8 mouse cellular contexts compared by ENCODE assay signal in the genomic region with DNA sequence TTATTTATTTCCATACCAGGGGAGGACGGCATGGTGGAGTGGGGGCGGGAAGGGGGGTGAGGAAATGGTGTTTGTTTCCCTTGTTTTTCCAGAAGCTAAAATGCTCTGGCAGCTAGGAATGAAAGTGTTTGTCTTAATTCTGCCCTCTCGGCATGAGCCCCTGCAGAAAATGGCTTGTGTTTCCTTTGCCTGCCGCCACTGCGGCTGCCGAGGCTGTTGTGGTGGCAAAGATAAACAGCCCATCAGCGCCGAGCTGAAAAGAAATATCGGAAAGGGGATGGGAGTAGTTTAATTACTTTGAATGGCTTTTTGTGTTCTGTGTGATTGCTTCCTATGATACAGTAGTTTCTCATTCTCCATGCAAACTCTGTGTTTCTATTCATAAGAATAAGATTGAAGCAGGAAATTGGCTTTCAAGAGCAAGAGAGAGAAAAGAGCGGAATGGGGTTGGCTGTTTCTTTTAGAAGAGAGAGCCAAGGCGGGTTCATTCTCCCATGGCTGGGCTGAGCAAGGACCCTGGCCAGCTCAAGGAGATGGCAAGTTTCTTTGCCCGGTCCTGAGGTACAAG.
DNase-seq lines count a peak whose midpoint lies in the region; ATAC-seq and TF ChIP-seq lines count a peak whose summit lies in the region.

No protein-coding gene starts in this region.

- no peak overlapping the region for H3K9ac ChIP-seq in embryonic facial prominence, embryonic 15.5 days
- peak overlapping the region; percentile 53 for H3K9ac ChIP-seq in intestine, embryonic 16.5 days (ENCODE audit: low read depth, low read length)
- H3K9ac ChIP-seq in liver, postnatal 0 days (replicated peaks): no peak overlapping the region
- H3K9ac ChIP-seq in stomach, embryonic 14.5 days (replicated peaks; ENCODE audit: low read depth, low read length): 0 out of 2 replicates have a peak overlapping the region, but pooled peaks have one; percentile 25

- H3K9me3 ChIP-seq in embryonic facial prominence, embryonic 15.5 days (replicated peaks): no peaks in the 10 kb centered on the region
- no peaks in the 10 kb centered on the region for H3K9me3 ChIP-seq in intestine, embryonic 16.5 days (ENCODE audit: control insufficient read depth, low read length)
- no peaks in the 10 kb centered on the region for H3K9me3 ChIP-seq in liver, postnatal 0 days (ENCODE audit: low read length)
- no peaks in the 10 kb centered on the region for H3K9me3 ChIP-seq in stomach, embryonic 14.5 days (ENCODE audit: control insufficient read depth, low read depth, low read length)

- H3K4me3 ChIP-seq in lung, adult 2 months (replicated peaks; ENCODE audit: extremely low read depth, low read depth, low read length): peak overlapping the region; percentile 36
- peak overlapping the region; percentile 42 for H3K4me3 ChIP-seq in embryonic facial prominence, embryonic 15.5 days (replicated peaks)
- peak overlapping the region; percentile 46 for H3K4me3 ChIP-seq in intestine, embryonic 16.5 days (ENCODE audit: low read length)
- H3K4me3 ChIP-seq in liver, postnatal 0 days (ENCODE audit: low read depth, low read length): peak overlapping the region; percentile 27
- peak overlapping the region; percentile 35 for H3K4me3 ChIP-seq in stomach, embryonic 14.5 days (ENCODE audit: low read depth, low read length)

- H3K4me1 ChIP-seq in lung, adult 2 months (ENCODE audit: control insufficient read depth, insufficient read depth, low read length): no peaks in the 10 kb centered on the region
- H3K4me1 ChIP-seq in embryonic facial prominence, embryonic 15.5 days: peaks cover 12% of the 10 kb centered on the region
- peaks cover 3% of the 10 kb centered on the region; the same call in 1 of the 2 replicates for H3K4me1 ChIP-seq in intestine, embryonic 16.5 days (ENCODE audit: control insufficient read depth, insufficient read depth, low read length)
- H3K4me1 ChIP-seq in liver, postnatal 0 days (ENCODE audit: insufficient read depth): no peaks in the 10 kb centered on the region
- H3K4me1 ChIP-seq in stomach, embryonic 14.5 days (ENCODE audit: control insufficient read depth, insufficient read depth, low read length): peaks cover 5% of the 10 kb centered on the region

- TF ChIP-seq POLR2A in lung, adult 2 months (IDR thresholded peaks at IDR 0.05; ENCODE audit: borderline replicate concordance, extremely low read depth, low read depth, low read length): no peak

- 7% methylated on average over 12 of the region's 12 CpGs for WGBS in lung, adult 2 months
- 10% methylated on average over 12 of the region's 12 CpGs for WGBS in embryonic facial prominence, embryonic 15.5 days
- 7% methylated on average over 12 of the region's 12 CpGs for WGBS in intestine, embryonic 16.5 days
- 7% methylated on average over 12 of the region's 12 CpGs for WGBS in liver, postnatal 0 days (ENCODE audit: insufficient replicate concordance)
- WGBS in stomach, embryonic 14.5 days: 7% methylated on average over 12 of the region's 12 CpGs

- TF ChIP-seq EP300 in liver, postnatal 0 days (IDR thresholded peaks at IDR 0.05; ENCODE audit: low read depth): no peak

- 0 out of 2 replicates have a peak, but pooled peaks have one; percentile 11 for ATAC-seq in embryonic facial prominence, embryonic 15.5 days (ENCODE audit: insufficient number of reproducible peaks, low FRiP score, low TSS enrichment, low read depth)
- ATAC-seq in intestine, embryonic 16.5 days: peak; percentile 33; the same call in 1 of the 2 replicates
- no peak for ATAC-seq in liver, postnatal 0 days
- ATAC-seq in stomach, embryonic 14.5 days (ENCODE audit: insufficient number of reproducible peaks, insufficient read depth, low FRiP score, low read depth): peak; percentile 24; the same call in 1 of the 2 replicates

- H3K27me3 ChIP-seq in embryonic facial prominence, embryonic 15.5 days: no peaks in the 10 kb centered on the region
- H3K27me3 ChIP-seq in intestine, embryonic 16.5 days (replicated peaks; ENCODE audit: control insufficient read depth, insufficient read depth, low read length): no peaks in the 10 kb centered on the region
- H3K27me3 ChIP-seq in liver, postnatal 0 days (ENCODE audit: insufficient read depth, low read length): no peaks in the 10 kb centered on the region
- no peaks in the 10 kb centered on the region for H3K27me3 ChIP-seq in stomach, embryonic 14.5 days (ENCODE audit: control insufficient read depth, insufficient read depth, low read length)

- no peak for DNase-seq in lung, adult 2 months
- no peak for DNase-seq in lung, postnatal 14 days
- no peak for DNase-seq in liver, postnatal 0 days
- DNase-seq in urinary bladder, adult 2 months (ENCODE audit: low spot score): no peak
- no peak for DNase-seq in spleen, adult 12 weeks (ENCODE audit: low spot score)

- H3K36me3 ChIP-seq in embryonic facial prominence, embryonic 15.5 days: no peaks in the 10 kb centered on the region
- H3K36me3 ChIP-seq in intestine, embryonic 16.5 days (ENCODE audit: control insufficient read depth, insufficient read depth, low read length): no peaks in the 10 kb centered on the region
- no peaks in the 10 kb centered on the region for H3K36me3 ChIP-seq in liver, postnatal 0 days (replicated peaks; ENCODE audit: insufficient read depth, low read length)
- H3K36me3 ChIP-seq in stomach, embryonic 14.5 days (ENCODE audit: control insufficient read depth, insufficient read depth, low read length): no peaks in the 10 kb centered on the region

- peak overlapping the region; percentile 63; the same call in 1 of the 2 replicates for H3K27ac ChIP-seq in embryonic facial prominence, embryonic 15.5 days (replicated peaks)
- no peak overlapping the region for H3K27ac ChIP-seq in intestine, embryonic 16.5 days (ENCODE audit: low read length)
- no peak overlapping the region for H3K27ac ChIP-seq in liver, postnatal 0 days (ENCODE audit: low read depth)
- no peak overlapping the region for H3K27ac ChIP-seq in stomach, embryonic 14.5 days (ENCODE audit: low read length)

- peak overlapping the region; percentile 73 for H3K4me2 ChIP-seq in embryonic facial prominence, embryonic 15.5 days (replicated peaks)
- peak overlapping the region; percentile 79 for H3K4me2 ChIP-seq in intestine, embryonic 16.5 days (ENCODE audit: low read depth, low read length)
- H3K4me2 ChIP-seq in liver, postnatal 0 days (ENCODE audit: low read depth, low read length): peak overlapping the region; percentile 61
- H3K4me2 ChIP-seq in stomach, embryonic 14.5 days (replicated peaks; ENCODE audit: low read depth, low read length): peak overlapping the region; percentile 89

- TF ChIP-seq CTCF in lung, adult 2 months (IDR thresholded peaks at IDR 0.05; ENCODE audit: insufficient read depth, low read length): no peak
- no peak for TF ChIP-seq CTCF in liver, postnatal 0 days (IDR thresholded peaks at IDR 0.05; ENCODE audit: low read depth)

Comparison
In these comparisons a context has a peak if more than half of its experiments do, and no peak if none do; other contexts are left out.
1. H3K9ac ChIP-seq: peak in intestine, embryonic 16.5 days (single experiment) and stomach, embryonic 14.5 days (single experiment); none in embryonic facial prominence, embryonic 15.5 days (single experiment) and liver, postnatal 0 days (single experiment).
2. Peak in every context shown above with its lines, with median percentiles within 50 percentile points of each other: H3K4me3 ChIP-seq and H3K4me2 ChIP-seq.